In genomic region chr10:18022741-18023347, GRCm38 (mm10) we compare ENCODE assay signal across 8 mouse cellular contexts. TPM values are rescaled to one million over a fixed set of nuclear protein-coding genes. Genes with fewer than 3 reads are reported as not detected.
DNase-seq lines count a peak whose midpoint lies in the region; ATAC-seq lines count a peak whose summit lies in the region.

TSS of gene Abracl (minus strand) at chr10:18023288.

- no peaks in the 10 kb centered on the region for H3K27me3 ChIP-seq in hindbrain, embryonic 10.5 days (ENCODE audit: insufficient read depth, poor library complexity, severe bottlenecking)
- H3K27me3 ChIP-seq in lung, embryonic 16.5 days (ENCODE audit: control insufficient read depth, insufficient read depth, low read depth, low read length), result no peaks in the 10 kb centered on the region

- peak within 1 kb of the TSS; percentile 98 for H3K27ac ChIP-seq in hindbrain, embryonic 10.5 days
- H3K27ac ChIP-seq in lung, embryonic 16.5 days (ENCODE audit: low read length), result peak within 1 kb of the TSS; percentile 98

- H3K4me3 ChIP-seq in hindbrain, embryonic 10.5 days, result peak within 1 kb of the TSS; percentile 79
- H3K4me3 ChIP-seq in lung, embryonic 16.5 days (ENCODE audit: low read length), result peak within 1 kb of the TSS; percentile 89

- peak; percentile 91 for DNase-seq in NIH3T3 (ENCODE audit: low read depth)
- DNase-seq in cerebellum, adult 9-11 months, result peak; percentile 59
- peak; percentile 35 to 72 for DNase-seq in frontal cortex, adult 2 months (ENCODE audit: extremely low spot score in 1 of 2, low spot score in 1 of 2)
- peak; percentile 85 for DNase-seq in hindbrain, embryonic 10.5 days (ENCODE audit: low spot score)
- DNase-seq in layer of hippocampus, adult 9-10 months (ENCODE audit: low spot score), result peak; percentile 6
- DNase-seq in ovary, adult 18-20 months (ENCODE audit: low spot score), result peak; percentile 72
- DNase-seq in thymus, postnatal 0 days (ENCODE audit: low spot score), result peak; percentile 85

- ATAC-seq in lung, embryonic 16.5 days (ENCODE audit: low read depth), result peak; percentile 95

- peaks cover 5% of the 10 kb centered on the region; the same call in 1 of the 2 replicates for H3K9me3 ChIP-seq in hindbrain, embryonic 10.5 days
- no peaks in the 10 kb centered on the region for H3K9me3 ChIP-seq in lung, embryonic 16.5 days (ENCODE audit: control insufficient read depth, low read length)

- H3K9ac ChIP-seq in lung, embryonic 16.5 days (ENCODE audit: low read length), result peak within 1 kb of the TSS; percentile 89

- peaks cover 27% of the 10 kb centered on the region for H3K4me1 ChIP-seq in hindbrain, embryonic 10.5 days (replicated peaks)
- H3K4me1 ChIP-seq in lung, embryonic 16.5 days (replicated peaks; ENCODE audit: control insufficient read depth, insufficient read depth, low read length), result peaks cover 5% of the 10 kb centered on the region; the same call in 1 of the 2 replicates

- H3K4me2 ChIP-seq in lung, embryonic 16.5 days (ENCODE audit: low read depth, low read length), result peak within 1 kb of the TSS; percentile 71

- peaks cover 25% of the 10 kb centered on the region for H3K36me3 ChIP-seq in hindbrain, embryonic 10.5 days
- H3K36me3 ChIP-seq in lung, embryonic 16.5 days (ENCODE audit: control insufficient read depth, insufficient read depth, low read length), result peaks cover 5% of the 10 kb centered on the region

- WGBS in hindbrain, embryonic 10.5 days, result under 1% methylated on average over 37 of the region's 37 CpGs
- WGBS in lung, embryonic 16.5 days, result under 1% methylated on average over 33 of the region's 37 CpGs

RNA-seq across cellular contexts. Expression of gene Abracl, which starts in this region (rescaled TPM):
- polyA plus RNA-seq in frontal cortex, adult 2 months (2012; rRNA removed), result 22.5 and 23.2 TPM in 2 replicates
- 185 and 211 TPM in 2 replicates for polyA plus RNA-seq in hindbrain, embryonic 10.5 days (2016; fragmentation: Nextera tagmentation; extraction: Ambion mirVana)
- 119 and 135 TPM in 2 replicates for polyA plus RNA-seq in lung, embryonic 16.5 days (2015; fragmentation: Nextera tagmentation; extraction: Ambion mirVana)
- 322 and 349 TPM in 2 replicates for polyA plus RNA-seq in thymus, postnatal 0 days (2015; fragmentation: Nextera tagmentation; extraction: Ambion mirVana)

Comparison
In these comparisons a context has a peak if more than half of its experiments do, and no peak if none do; other contexts are left out.
1. Peak in every context shown above with its lines: DNase-seq, ATAC-seq, H3K4me3 ChIP-seq and H3K27ac ChIP-seq.
2. DNase-seq: peak in every context shown above with its lines; median percentile 91 in NIH3T3; 85 in hindbrain, embryonic 10.5 days; 85 in thymus, postnatal 0 days; 72 in ovary, adult 18-20 months; 59 in cerebellum, adult 9-11 months; 54 in frontal cortex, adult 2 months; 6 in layer of hippocampus, adult 9-10 months.